Mouse (Mus musculus) stomach, postnatal 0 days (tissue): ENCODE results near the gene Asb18.

Source experiments
- CTCF ChIP-seq: IDR thresholded peaks from 2 replicates; pipeline ENCODE4 v1.5.1; 2016; ENCODE audit warnings: antibody characterized with exemption, low read depth, mild to moderate bottlenecking, moderate library complexity
- EP300 ChIP-seq: optimal IDR thresholded peaks from 2 replicates; pipeline ENCODE3; 2016; ENCODE audit warnings: antibody characterized with exemption

DNA sequence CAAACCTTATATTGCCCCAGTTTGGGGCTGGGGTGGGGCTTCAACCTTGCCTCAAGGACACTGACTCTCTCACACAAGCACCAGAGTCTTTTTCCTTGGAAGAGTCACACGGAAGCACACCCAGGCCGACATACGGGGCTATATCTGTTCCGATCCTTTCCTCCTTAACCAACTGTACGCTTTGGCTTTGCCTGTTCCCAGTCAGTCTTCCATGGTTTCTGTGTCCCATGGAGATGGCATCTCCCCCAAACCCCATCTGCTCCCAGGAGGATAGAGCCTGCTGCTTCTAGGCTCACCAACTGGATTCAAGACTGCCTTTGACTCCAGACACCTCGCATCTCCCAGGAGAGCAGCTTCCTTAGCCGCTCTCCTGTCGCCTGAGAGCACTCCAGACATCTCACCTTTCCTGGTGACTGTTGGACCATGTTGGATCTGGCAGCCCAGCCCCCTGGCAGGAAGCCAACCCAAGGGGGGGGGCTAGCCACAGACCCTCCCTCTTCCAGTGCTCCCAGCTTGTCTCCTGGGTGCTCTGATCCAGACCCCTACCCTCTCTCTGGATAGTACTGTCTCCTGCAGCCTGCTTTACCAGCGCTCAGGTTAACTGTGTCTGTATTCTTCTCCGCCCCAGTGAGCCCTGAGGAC, 45.3 kb downstream of the Asb18 start:
- no peak for TF ChIP-seq CTCF
- TF ChIP-seq EP300 = no peak
